Mouse (Mus musculus) ES-CJ7 (cell line): ENCODE measurements around the gene Tns2.
"Not testable (repeated sequence)": the region's sequence is repeated elsewhere in the genome, so short reads cannot be mapped to it uniquely, and the experiment has no call there.

Experiments used
- DNase-seq: peaks from one replicate; pipeline ENCODE4 v3.0.0; 2011; ENCODE audit warnings: low read depth, low spot score

The Tns2 gene

GRCm38 (mm10) chr15:102100161-102100981, at the start of gene Tns2:
Tns2 (plus strand) TSS chr15:102100413.
- DNase-seq = peak; percentile 54

- peak; percentile 85 for DNase-seq
Measured at GRCm38 (mm10) chr15:102051920-102052683, 48.1 kb upstream of the Tns2 start.

GRCm38 (mm10) chr15:102056495-102057174, 43.6 kb upstream of the Tns2 start:
- no peak for DNase-seq

GRCm38 (mm10) chr15:102065661-102066325, 34.4 kb upstream of the Tns2 start:
- DNase-seq = peak; percentile 90

GRCm38 (mm10) chr15:102070476-102071467, 29.4 kb upstream of the Tns2 start:
- DNase-seq = no peak

GRCm38 (mm10) chr15:102072963-102073558, 27.2 kb upstream of the Tns2 start:
- DNase-seq = no peak

- DNase-seq = peak; percentile 99
Measured at GRCm38 (mm10) chr15:102073559-102074069, 26.6 kb upstream of the Tns2 start, which contains the start of gene Eif4b. Eif4b (plus strand) TSS chr15:102073773.

- DNase-seq = peak; percentile 83
Measured at GRCm38 (mm10) chr15:102074070-102074731, 26.0 kb upstream of the Tns2 start.

- DNase-seq = no peak
Measured at GRCm38 (mm10) chr15:102074876-102075585, 25.2 kb upstream of the Tns2 start.

- no peak for DNase-seq
Measured at GRCm38 (mm10) chr15:102077111-102077677, 23.0 kb upstream of the Tns2 start.

GRCm38 (mm10) chr15:102079221-102079620, 21.0 kb upstream of the Tns2 start:
- peak; percentile 54 for DNase-seq

- DNase-seq = not testable (repeated sequence)
Measured at GRCm38 (mm10) chr15:102079924-102080323, 20.3 kb upstream of the Tns2 start.

GRCm38 (mm10) chr15:102080429-102080828, 19.8 kb upstream of the Tns2 start:
- no peak for DNase-seq

GRCm38 (mm10) chr15:102082148-102082547, 18.1 kb upstream of the Tns2 start:
- DNase-seq = no peak

- DNase-seq = peak; percentile 42
Measured at GRCm38 (mm10) chr15:102083028-102083427, 17.2 kb upstream of the Tns2 start.

- DNase-seq = no peak
Measured at GRCm38 (mm10) chr15:102089914-102090585, 10.2 kb upstream of the Tns2 start.

GRCm38 (mm10) chr15:102091063-102091679, 9.0 kb upstream of the Tns2 start:
- no peak for DNase-seq
